Mouse (Mus musculus) urinary bladder, postnatal 10 days (tissue): ENCODE results near the gene Pcolce2.

ENCODE experiments used
- DNase-seq: peaks from one replicate; pipeline ENCODE4 v3.0.0; 2022; ENCODE audit warnings: low spot score

The Pcolce2 gene

GRCm38 (mm10) chr9:95654356-95654755, 17.0 kb downstream of the Pcolce2 start:
- DNase-seq = no peak

- DNase-seq = no peak
These were observed 20.5 kb downstream of the Pcolce2 start for GRCm38 (mm10) chr9:95657941-95658340.

- DNase-seq = no peak
These were observed 27.0 kb downstream of the Pcolce2 start for GRCm38 (mm10) chr9:95664290-95664989.

- DNase-seq = no peak
These were observed 28.4 kb downstream of the Pcolce2 start for GRCm38 (mm10) chr9:95665835-95666234.

- DNase-seq = no peak
These were observed 30.4 kb downstream of the Pcolce2 start for GRCm38 (mm10) chr9:95667836-95668235.

GRCm38 (mm10) chr9:95668306-95668705, 30.9 kb downstream of the Pcolce2 start:
- DNase-seq = no peak

- no peak for DNase-seq
These were observed 34.9 kb downstream of the Pcolce2 start for GRCm38 (mm10) chr9:95672331-95672730.

- DNase-seq = no peak
These were observed 35.4 kb downstream of the Pcolce2 start for GRCm38 (mm10) chr9:95672760-95673159.

- no peak for DNase-seq
These were observed 37.8 kb downstream of the Pcolce2 start for GRCm38 (mm10) chr9:95675064-95675699.

- no peak for DNase-seq
These were observed 38.6 kb downstream of the Pcolce2 start for GRCm38 (mm10) chr9:95676021-95676420.

- DNase-seq = no peak
These were observed 42.6 kb downstream of the Pcolce2 start for GRCm38 (mm10) chr9:95679966-95680365.

- DNase-seq = no peak
These were observed 43.3 kb downstream of the Pcolce2 start for GRCm38 (mm10) chr9:95680691-95681090.

GRCm38 (mm10) chr9:95685660-95686440, 48.4 kb downstream of the Pcolce2 start:
- no peak for DNase-seq

GRCm38 (mm10) chr9:95688064-95688463, 50.7 kb downstream of the Pcolce2 start:
- DNase-seq = no peak

- DNase-seq = no peak
These were observed 55.4 kb downstream of the Pcolce2 start for GRCm38 (mm10) chr9:95692823-95693222.

GRCm38 (mm10) chr9:95693528-95694100, 56.2 kb downstream of the Pcolce2 start:
- no peak for DNase-seq

GRCm38 (mm10) chr9:95694526-95694925, 57.1 kb downstream of the Pcolce2 start:
- no peak for DNase-seq

GRCm38 (mm10) chr9:95695023-95695422, 57.6 kb downstream of the Pcolce2 start:
- no peak for DNase-seq

- no peak for DNase-seq
These were observed 59.2 kb downstream of the Pcolce2 start for GRCm38 (mm10) chr9:95696581-95696980.

- DNase-seq = no peak
These were observed 60.4 kb downstream of the Pcolce2 start for GRCm38 (mm10) chr9:95697808-95698207.

GRCm38 (mm10) chr9:95699273-95699672, 61.9 kb downstream of the Pcolce2 start:
- no peak for DNase-seq

- no peak for DNase-seq
These were observed 66.7 kb downstream of the Pcolce2 start for GRCm38 (mm10) chr9:95704078-95704477.

- no peak for DNase-seq
These were observed 68.0 kb downstream of the Pcolce2 start for GRCm38 (mm10) chr9:95705371-95705770.
